Mouse (Mus musculus): ENCODE data around the gene Prr11. TPM values are rescaled to one million over a fixed set of nuclear protein-coding genes. Genes with fewer than 3 reads are reported as not detected.

Gene Prr11
- 10 to 100 TPM; 17.8 to 20.6 TPM for total RNA-seq (2023)

DNA sequence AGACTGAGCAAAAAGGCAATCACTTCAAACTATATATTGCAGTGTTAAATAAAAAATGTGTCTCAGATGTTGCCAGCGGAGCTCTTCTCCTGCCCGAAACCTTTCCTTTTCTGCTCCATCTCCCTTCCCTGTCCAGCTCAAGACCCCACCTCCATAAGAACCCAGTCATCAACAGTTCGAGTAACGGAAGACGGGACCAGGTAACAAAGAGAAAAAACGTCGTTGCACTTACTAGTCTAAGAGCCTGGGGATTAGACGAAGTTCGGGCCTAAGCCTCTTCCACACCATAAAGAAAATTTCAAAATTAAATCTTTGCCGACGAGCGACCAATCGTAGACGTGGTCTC is at the start of gene Prr11:
Gene Prr11, minus strand, starts transcription at position 300 of the 346 bp plus-strand sequence.

GRCm38 (mm10) chr11:87126824-87127816 is 18.6 kb upstream of the Prr11 start, which contains the start of gene Trim37:
Gene Trim37, plus strand, starts transcription at chr11:87127077.

GRCm38 (mm10) chr11:87108755-87109518 is 429 bp upstream of the Prr11 start, which contains the start of gene Ska2:
Gene Ska2, plus strand, starts transcription at chr11:87109234.

GRCm38 (mm10) chr11:87086290-87086984 is 22.1 kb downstream of the Prr11 start, which contains the start of gene Smg8:
Gene Smg8, minus strand, starts transcription at chr11:87086774.

DNA sequence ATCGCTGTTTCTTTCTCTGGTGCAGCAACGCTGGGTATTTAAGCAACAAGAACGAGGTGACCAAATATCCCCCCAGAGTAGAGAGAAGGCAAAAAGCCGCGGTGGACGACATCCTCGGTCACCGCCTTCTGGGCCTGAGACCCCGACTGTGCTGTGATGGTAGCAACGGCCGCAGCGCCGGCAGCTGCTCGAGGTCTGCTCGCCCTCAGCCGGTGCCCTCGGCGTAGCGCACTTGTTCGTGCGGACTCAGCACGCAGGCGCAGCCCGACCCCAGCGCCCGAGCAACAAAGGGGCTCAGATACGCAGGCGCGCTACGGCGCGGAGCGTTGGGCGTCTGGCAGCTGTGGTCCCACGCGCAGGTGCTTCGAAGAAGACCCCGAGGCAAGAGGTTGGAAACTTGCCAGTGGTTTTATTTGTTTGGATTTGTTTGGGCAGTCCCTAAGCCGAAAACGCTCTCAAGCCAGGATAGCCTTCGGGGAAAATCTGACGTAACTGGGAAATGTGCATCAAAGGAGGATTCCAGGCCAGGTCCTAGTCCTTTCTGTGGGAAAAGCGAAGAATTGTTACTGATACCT is 34.6 kb downstream of the Prr11 start, which contains the start of gene Gdpd1:
Gene Gdpd1, minus strand, starts transcription at position 197 of the 575 bp plus-strand sequence.

Other genes starting within 250 kb of the Prr11 start
- 1 to 10 TPM; 5.6 to 7.5 TPM for gene Ypel2, start 115.0 kb downstream of the Prr11 start, total RNA-seq (2023)
- under 1 TPM in 1 of 2 experiments, not detected in 1; 0.62 TPM for gene Gdpd1, start 34.6 kb downstream of the Prr11 start, total RNA-seq (2023)
- gene Smg8, start 21.9 kb downstream of the Prr11 start, total RNA-seq (2023), result 10 to 100 TPM; 15.2 to 15.7 TPM
- 10 to 100 TPM; 12.3 to 12.8 TPM for gene Ska2, start 526 bp upstream of the Prr11 start, total RNA-seq (2023)
- 10 to 100 TPM; 10.6 to 10.8 TPM for gene Trim37, start 18.4 kb upstream of the Prr11 start, total RNA-seq (2023)